ENCODE assay signal across 7 mouse cellular contexts in genomic region chr8:126585561-126586031, GRCm38 (mm10). TPM values are rescaled to one million over a fixed set of nuclear protein-coding genes. Genes with fewer than 3 reads are reported as not detected.
DNase-seq lines count a peak whose midpoint lies in the region; ATAC-seq and TF ChIP-seq lines count a peak whose summit lies in the region.

No protein-coding gene starts in this region.

- peak; percentile 44 for DNase-seq in lung, embryonic 14.5 days
- no peak for DNase-seq in lung, postnatal 14 days
- no peak for DNase-seq in liver, postnatal 0 days
- DNase-seq in lung, postnatal 36 days, result no peak

- no peak for ATAC-seq in lung, embryonic 14.5 days (ENCODE audit: insufficient read depth)
- ATAC-seq in common myeloid progenitor, adult 5-6 weeks (replicated peaks; ENCODE audit: low read depth, poor library complexity, severe bottlenecking), result peak; percentile 3; the same call in 1 of the 2 replicates
- no peak for ATAC-seq in heart, embryonic 15.5 days (replicated peaks; ENCODE audit: insufficient number of reproducible peaks, insufficient read depth, low FRiP score, low read depth)
- no peak for ATAC-seq in liver, postnatal 0 days
- no peak for ATAC-seq in stomach, embryonic 15.5 days (ENCODE audit: insufficient read depth, low FRiP score, low read depth)

- H3K4me1 ChIP-seq in lung, embryonic 14.5 days (ENCODE audit: insufficient read depth), result peaks cover 42% of the 10 kb centered on the region
- H3K4me1 ChIP-seq in heart, embryonic 15.5 days (replicated peaks), result peaks cover 51% of the 10 kb centered on the region
- H3K4me1 ChIP-seq in liver, postnatal 0 days (ENCODE audit: insufficient read depth), result peaks cover 49% of the 10 kb centered on the region
- H3K4me1 ChIP-seq in stomach, embryonic 15.5 days, result peaks cover 22% of the 10 kb centered on the region

- peak overlapping the region; percentile 99; the same call in 1 of the 2 replicates for H3K27ac ChIP-seq in lung, embryonic 14.5 days (ENCODE audit: low read depth)
- H3K27ac ChIP-seq in heart, embryonic 15.5 days, result peak overlapping the region; percentile 96
- H3K27ac ChIP-seq in liver, postnatal 0 days (ENCODE audit: low read depth), result peak overlapping the region; percentile 95
- H3K27ac ChIP-seq in stomach, embryonic 15.5 days, result peak overlapping the region; percentile 97

- H3K36me3 ChIP-seq in lung, embryonic 14.5 days (ENCODE audit: insufficient read depth), result peaks cover 49% of the 10 kb centered on the region
- H3K36me3 ChIP-seq in heart, embryonic 15.5 days, result no peaks in the 10 kb centered on the region
- peaks cover 18% of the 10 kb centered on the region for H3K36me3 ChIP-seq in liver, postnatal 0 days (replicated peaks; ENCODE audit: insufficient read depth, low read length)
- H3K36me3 ChIP-seq in stomach, embryonic 15.5 days, result no peaks in the 10 kb centered on the region

- no peaks in the 10 kb centered on the region for H3K9me3 ChIP-seq in lung, embryonic 14.5 days (ENCODE audit: low read depth, low read length)
- no peaks in the 10 kb centered on the region for H3K9me3 ChIP-seq in heart, embryonic 15.5 days (replicated peaks)
- no peaks in the 10 kb centered on the region for H3K9me3 ChIP-seq in liver, postnatal 0 days (ENCODE audit: low read length)
- H3K9me3 ChIP-seq in stomach, embryonic 15.5 days, result no peaks in the 10 kb centered on the region

- WGBS in lung, embryonic 14.5 days, result 42% methylated on average over 9 of the region's 9 CpGs
- 42% methylated on average over 9 of the region's 9 CpGs for WGBS in heart, embryonic 15.5 days
- 32% methylated on average over 9 of the region's 9 CpGs for WGBS in liver, postnatal 0 days (ENCODE audit: insufficient replicate concordance)
- 42% methylated on average over 9 of the region's 9 CpGs for WGBS in stomach, embryonic 15.5 days

- H3K9ac ChIP-seq in lung, embryonic 14.5 days, result peak overlapping the region; percentile 25
- H3K9ac ChIP-seq in heart, embryonic 15.5 days, result peak overlapping the region; percentile 32
- H3K9ac ChIP-seq in liver, postnatal 0 days (replicated peaks), result no peak overlapping the region
- no peak overlapping the region for H3K9ac ChIP-seq in stomach, embryonic 15.5 days

- H3K4me2 ChIP-seq in lung, embryonic 14.5 days, result peak overlapping the region; percentile 99
- H3K4me2 ChIP-seq in heart, embryonic 15.5 days, result peak overlapping the region; percentile 84; the same call in 1 of the 2 replicates
- peak overlapping the region; percentile 90 for H3K4me2 ChIP-seq in liver, postnatal 0 days (ENCODE audit: low read depth, low read length)
- H3K4me2 ChIP-seq in stomach, embryonic 15.5 days, result no peak overlapping the region; the same call in 1 of the 2 replicates

- no peak for TF ChIP-seq CTCF in lung, embryonic 14.5 days (IDR thresholded peaks at IDR 0.05; ENCODE audit: low read depth)
- TF ChIP-seq CTCF in liver, postnatal 0 days (IDR thresholded peaks at IDR 0.05; ENCODE audit: low read depth), result no peak

- no peak; the same call in 1 of the 2 replicates for TF ChIP-seq EP300 in liver, postnatal 0 days (IDR thresholded peaks at IDR 0.05; ENCODE audit: low read depth)

- H3K4me3 ChIP-seq in lung, embryonic 14.5 days (ENCODE audit: low read depth, low read length), result no peak overlapping the region
- no peak overlapping the region for H3K4me3 ChIP-seq in heart, embryonic 15.5 days
- H3K4me3 ChIP-seq in liver, postnatal 0 days (ENCODE audit: low read depth, low read length), result no peak overlapping the region; the same call in 1 of the 2 replicates
- H3K4me3 ChIP-seq in stomach, embryonic 15.5 days (replicated peaks), result no peak overlapping the region

- H3K27me3 ChIP-seq in lung, embryonic 14.5 days (ENCODE audit: insufficient read depth, low read length), result no peaks in the 10 kb centered on the region
- no peaks in the 10 kb centered on the region for H3K27me3 ChIP-seq in heart, embryonic 15.5 days
- no peaks in the 10 kb centered on the region for H3K27me3 ChIP-seq in liver, postnatal 0 days (ENCODE audit: insufficient read depth, low read length)
- H3K27me3 ChIP-seq in stomach, embryonic 15.5 days (replicated peaks), result no peaks in the 10 kb centered on the region

RNA-seq across cellular contexts. Expression of gene Irf2bp2, which starts 8.2 kb away (rescaled TPM):
- polyA plus RNA-seq in lung, embryonic 14.5 days (2014; fragmentation: Nextera tagmentation; extraction: Ambion mirVana), result 8.9 and 9.3 TPM in 2 replicates
- 72.3 and 85.4 TPM in 2 replicates for total RNA-seq in common myeloid progenitor, adult 5-6 weeks (2017)
- 10.3 and 10.4 TPM in 2 replicates for polyA plus RNA-seq in heart, embryonic 15.5 days (2015; fragmentation: Nextera tagmentation; extraction: Ambion mirVana)
- polyA plus RNA-seq in liver, postnatal 0 days (2015; fragmentation: Nextera tagmentation; extraction: Ambion mirVana), result 5.0 and 6.2 TPM in 2 replicates
- 12.5 and 13.4 TPM in 2 replicates for polyA plus RNA-seq in stomach, embryonic 15.5 days (2015; fragmentation: Nextera tagmentation; extraction: Ambion mirVana)

Comparison
In these comparisons a context has a peak if more than half of its experiments do, and no peak if none do; other contexts are left out.
1. H3K9ac ChIP-seq: peak in lung, embryonic 14.5 days (single experiment) and heart, embryonic 15.5 days (single experiment); none in liver, postnatal 0 days (single experiment) and stomach, embryonic 15.5 days (single experiment).
2. Peak in every context shown above with its lines, with median percentiles within 50 percentile points of each other: H3K27ac ChIP-seq.